Mouse (Mus musculus) megakaryocyte, embryonic 14.5 days (primary cell): ENCODE measurements around the gene Fnbp1.

Experiments
- FLI1 ChIP-seq: IDR thresholded peaks from 2 replicates; pipeline ENCODE4 v1.6.1; 2012; ENCODE audit warnings: low read length, inconsistent platforms, mixed read lengths
- GATA1 ChIP-seq: IDR thresholded peaks from 3 replicates; pipeline ENCODE4 v1.6.1; 2012; ENCODE audit warnings: mixed read lengths, low read length, inconsistent platforms, borderline replicate concordance

DNA sequence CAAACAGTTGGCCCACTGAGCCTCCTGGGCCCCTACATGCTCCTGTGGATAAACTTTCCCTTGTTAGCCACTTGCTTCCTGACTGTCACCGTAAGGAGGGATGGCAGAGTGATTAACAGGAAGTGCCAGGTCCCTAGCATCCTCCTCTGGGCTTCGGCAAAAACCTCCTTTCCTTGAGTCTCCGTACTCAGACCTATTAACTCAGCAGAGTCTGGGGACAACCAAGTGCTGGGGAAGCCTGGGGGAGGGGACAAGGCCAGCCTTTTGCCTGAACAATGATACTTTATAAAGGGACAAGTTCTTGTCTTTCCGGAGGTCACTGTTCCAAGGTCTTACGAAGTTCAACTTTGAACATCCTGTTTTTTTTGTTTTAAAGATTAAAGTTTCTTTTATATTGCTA lies 54.7 kb downstream of the Fnbp1 start:
- TF ChIP-seq GATA1: no peak
- no peak for TF ChIP-seq FLI1
